Mouse (Mus musculus): ENCODE data around the gene Trappc5. TPM values are rescaled to one million over a fixed set of nuclear protein-coding genes. Genes with fewer than 3 reads are reported as not detected.

Trappc5 gene
- polyA plus RNA-seq (2014; fragmentation: Illumina TruSeq; extraction: RNeasy Lipid Tissue Mini Kit (QIAGEN cat#74804); ENCODE audit: low read depth, low replicate concordance) = 3.2 TPM

DNA sequence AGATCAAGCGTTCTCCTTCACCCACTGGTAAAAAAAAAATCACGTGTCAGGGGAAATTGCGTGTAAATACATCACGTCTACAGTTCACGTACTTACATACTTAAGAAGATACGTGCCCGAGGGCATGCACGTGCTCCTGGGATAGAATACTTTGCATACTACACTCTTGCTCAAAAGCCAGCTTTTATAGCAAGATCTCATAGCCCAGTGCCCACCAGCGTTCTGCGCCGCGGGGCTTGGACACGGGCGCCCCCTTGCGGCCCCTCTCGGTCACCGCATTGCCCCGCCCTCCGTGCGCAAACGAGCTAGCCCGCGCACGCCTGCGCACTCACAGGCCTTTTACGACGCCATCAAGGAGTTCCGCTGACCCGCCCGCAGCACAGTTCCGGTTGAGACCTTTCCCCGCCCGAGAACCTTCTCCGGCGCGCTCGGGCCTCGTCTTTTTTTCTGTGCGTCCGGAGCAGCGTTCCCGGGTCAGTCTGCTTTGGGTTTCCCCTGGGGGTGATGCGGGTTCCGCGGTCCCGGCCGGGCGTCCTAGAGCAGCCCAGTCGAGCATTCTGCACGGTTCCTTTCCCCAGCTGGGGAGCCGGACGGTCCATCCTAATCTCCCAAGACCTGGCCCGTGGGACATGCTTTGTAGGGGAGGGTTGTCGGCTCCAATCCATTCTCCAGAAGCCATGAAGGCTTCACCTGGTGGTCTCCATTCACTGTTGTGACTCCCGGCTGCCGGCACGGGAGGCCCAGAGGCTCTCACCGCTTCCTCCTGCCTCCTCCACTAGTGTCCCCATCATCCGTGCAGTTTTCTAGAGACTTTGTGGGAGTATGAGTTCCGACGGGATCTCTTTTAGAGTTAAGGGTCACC, at the start of gene Trappc5:
Trappc5 (plus strand) TSS at position 169 of the 862 bp plus-strand sequence.

DNA sequence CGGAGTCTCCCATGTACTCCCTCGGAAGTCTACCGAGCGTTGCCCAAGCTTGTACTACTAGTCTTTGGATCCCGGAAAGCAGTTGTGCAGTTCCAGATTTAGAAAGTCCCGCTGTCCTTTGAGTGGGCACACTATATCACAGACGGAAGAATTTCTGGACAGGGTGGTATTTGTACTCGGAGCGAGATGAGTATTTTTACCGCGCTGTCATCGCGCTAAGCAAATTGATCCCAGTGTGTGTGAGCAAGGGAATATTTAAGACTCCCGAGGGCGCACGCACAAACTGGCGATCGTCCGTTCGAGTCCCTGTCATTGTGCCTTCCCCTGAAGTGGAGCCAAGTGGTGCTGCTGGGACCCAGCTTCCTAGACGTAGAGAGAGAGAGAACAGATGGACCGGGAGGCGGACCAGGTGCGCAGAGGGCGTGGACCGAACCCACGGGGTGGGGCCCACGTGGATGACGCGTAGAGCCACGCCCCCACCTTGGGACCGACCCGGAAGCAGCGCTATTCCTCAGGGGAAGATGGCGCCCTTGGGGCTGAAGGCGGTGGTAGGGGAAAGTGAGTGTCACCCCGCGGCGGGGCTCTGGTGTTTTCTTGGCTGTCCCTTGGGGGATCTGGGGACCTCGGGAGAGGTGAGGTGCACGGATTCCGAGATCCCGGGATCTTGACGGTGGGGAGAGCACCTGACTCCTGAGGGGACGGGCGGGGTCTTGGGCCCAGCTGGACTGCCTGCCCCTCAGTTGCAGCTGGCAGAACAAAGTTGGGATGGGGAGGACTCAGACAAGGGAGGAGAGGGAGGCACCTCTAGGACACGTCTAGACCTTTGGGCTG, 45.2 kb upstream of the Trappc5 start, which contains the start of gene Stxbp2:
Stxbp2 (plus strand) TSS at position 309 of the 831 bp plus-strand sequence.

DNA sequence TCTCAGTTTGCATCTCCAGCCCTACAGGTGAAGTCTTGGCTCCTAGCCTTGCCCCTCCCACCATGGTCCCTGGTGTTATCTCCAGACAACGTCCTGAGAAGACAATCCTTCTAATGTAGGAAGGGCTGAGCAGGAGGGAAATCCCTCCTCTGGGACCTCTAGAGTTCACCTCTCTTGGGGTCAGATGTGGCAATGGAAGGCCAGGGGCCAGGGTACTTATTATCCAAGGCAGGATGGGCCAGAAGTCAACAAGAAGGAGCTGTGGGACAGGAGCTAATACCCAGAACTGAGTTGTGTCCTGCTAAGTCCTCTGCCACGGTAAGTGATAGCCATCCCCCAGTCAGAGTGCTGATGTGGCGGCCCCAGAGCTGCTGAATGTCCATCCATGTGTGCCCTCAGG, 20.6 kb upstream of the Trappc5 start, which contains the start of gene Retn:
Retn (plus strand) TSS at position 245 of the 400 bp plus-strand sequence.

DNA sequence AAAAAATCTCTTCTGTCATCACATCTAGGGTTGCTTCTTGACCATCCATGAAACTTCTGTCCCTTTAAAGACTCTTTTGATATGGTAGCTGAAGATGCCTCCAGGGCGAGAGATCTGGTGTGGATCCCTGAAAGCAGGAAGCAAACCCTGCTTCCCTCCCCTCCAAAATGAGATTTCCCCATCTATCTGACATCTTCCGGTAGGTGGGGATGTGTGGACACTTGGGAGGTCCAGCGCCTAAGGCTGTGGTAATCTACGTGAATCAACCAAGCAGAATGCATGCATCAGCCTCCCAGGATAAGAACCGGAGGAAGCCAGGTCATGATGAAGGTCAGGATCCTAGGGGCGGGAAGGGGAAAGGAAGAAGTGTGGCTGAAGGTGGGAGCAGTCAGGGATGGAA, 10.6 kb upstream of the Trappc5 start, which contains the start of gene Mcemp1:
Mcemp1 (plus strand) TSS at position 248 of the 400 bp plus-strand sequence.

DNA sequence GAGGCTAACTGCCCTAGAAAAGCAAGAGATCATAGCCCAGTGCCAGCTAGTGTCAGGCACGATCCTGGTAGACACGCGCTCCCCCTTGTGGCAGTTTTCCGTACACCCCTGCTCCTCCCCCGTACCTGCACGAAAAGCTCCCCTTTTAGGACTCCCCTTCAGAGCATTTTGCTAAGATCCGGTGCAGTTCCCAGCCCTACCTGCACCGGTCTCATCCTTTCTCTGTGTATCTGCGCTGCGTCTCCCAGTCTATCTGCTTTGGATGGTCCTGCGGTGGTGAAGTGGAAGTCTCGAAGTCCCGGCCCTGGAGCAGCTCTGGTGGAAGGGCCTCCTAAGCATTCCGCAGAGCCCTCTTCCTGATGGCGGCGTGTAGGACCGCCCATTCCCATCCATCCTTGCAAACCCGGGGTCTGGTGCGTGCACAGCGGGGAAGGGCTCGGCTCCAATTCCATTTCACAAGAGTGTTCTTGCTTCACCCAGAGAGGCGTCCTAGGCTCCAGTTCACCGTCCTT, 4.1 kb upstream of the Trappc5 start, which contains the start of gene Fcor:
Fcor (minus strand) TSS at position 383 of the 512 bp plus-strand sequence.

DNA sequence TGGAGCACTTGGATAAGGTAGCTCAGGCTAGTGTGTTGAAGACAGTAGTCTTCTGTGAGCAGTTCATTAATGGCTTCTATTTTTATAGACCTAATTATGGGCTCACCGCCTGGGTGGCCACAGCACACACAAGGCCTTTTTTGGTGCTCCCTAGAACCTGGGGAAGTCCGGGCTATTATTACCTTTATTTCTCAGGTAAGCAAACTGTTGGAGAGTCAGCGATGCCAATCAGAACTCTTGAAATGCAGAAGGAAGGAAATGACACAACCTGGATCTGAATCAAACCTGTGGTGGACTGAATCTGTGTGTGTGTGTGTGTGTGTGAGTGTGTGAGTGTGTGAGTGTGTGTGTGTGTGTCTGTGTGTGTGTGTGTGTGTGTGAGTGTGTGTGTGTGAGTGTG, 18.0 kb downstream of the Trappc5 start, which contains the start of gene Fcer2a:
Fcer2a (minus strand) TSS at position 55 of the 400 bp plus-strand sequence.

DNA sequence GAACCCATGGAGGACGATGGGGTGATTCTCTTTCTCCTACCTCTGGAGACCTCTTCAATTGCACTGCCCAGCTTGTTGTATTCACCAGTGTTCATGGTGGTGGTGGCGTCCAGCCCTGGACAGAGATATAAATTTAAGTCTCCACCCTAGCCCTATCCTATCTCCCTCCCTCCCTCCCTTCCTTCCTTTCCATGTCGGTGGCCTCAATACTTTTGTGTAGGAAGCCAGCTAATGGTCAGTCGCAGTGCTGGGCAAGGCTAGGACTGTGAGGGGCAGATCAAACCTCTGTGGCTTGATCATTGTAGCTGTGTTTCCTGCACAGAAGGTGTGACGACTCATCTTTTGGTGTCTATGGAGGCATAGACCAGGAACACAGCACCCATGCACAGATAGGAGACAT, 44.5 kb downstream of the Trappc5 start, which contains the start of gene Clec4g:
Clec4g (minus strand) TSS at position 101 of the 400 bp plus-strand sequence.

Other genes starting within 250 kb of the Trappc5 start
- gene Pex11g, start 208.6 kb upstream of the Trappc5 start, polyA plus RNA-seq (2014; fragmentation: Illumina TruSeq; extraction: RNeasy Lipid Tissue Mini Kit (QIAGEN cat#74804); ENCODE audit: low read depth, low replicate concordance) = 3.4 TPM
- gene Tex45, start 205.4 kb upstream of the Trappc5 start, polyA plus RNA-seq (2014; fragmentation: Illumina TruSeq; extraction: RNeasy Lipid Tissue Mini Kit (QIAGEN cat#74804); ENCODE audit: low read depth, low replicate concordance) = 29.3 TPM
- gene Zfp358, start 183.2 kb upstream of the Trappc5 start, polyA plus RNA-seq (2014; fragmentation: Illumina TruSeq; extraction: RNeasy Lipid Tissue Mini Kit (QIAGEN cat#74804); ENCODE audit: low read depth, low replicate concordance) = 0.27 TPM
- 6.4 TPM for gene Mcoln1, start 175.8 kb upstream of the Trappc5 start, polyA plus RNA-seq (2014; fragmentation: Illumina TruSeq; extraction: RNeasy Lipid Tissue Mini Kit (QIAGEN cat#74804); ENCODE audit: low read depth, low replicate concordance)
- gene Pnpla6, start 160.9 kb upstream of the Trappc5 start, polyA plus RNA-seq (2014; fragmentation: Illumina TruSeq; extraction: RNeasy Lipid Tissue Mini Kit (QIAGEN cat#74804); ENCODE audit: low read depth, low replicate concordance) = 1.8 TPM
- gene C330021F23Rik, start 108.3 kb upstream of the Trappc5 start, polyA plus RNA-seq (2014; fragmentation: Illumina TruSeq; extraction: RNeasy Lipid Tissue Mini Kit (QIAGEN cat#74804); ENCODE audit: low read depth, low replicate concordance) = not detected
- 2.1 TPM for gene Camsap3, start 89.0 kb upstream of the Trappc5 start, polyA plus RNA-seq (2014; fragmentation: Illumina TruSeq; extraction: RNeasy Lipid Tissue Mini Kit (QIAGEN cat#74804); ENCODE audit: low read depth, low replicate concordance)
- 1.1 TPM for gene Xab2, start 55.0 kb upstream of the Trappc5 start, polyA plus RNA-seq (2014; fragmentation: Illumina TruSeq; extraction: RNeasy Lipid Tissue Mini Kit (QIAGEN cat#74804); ENCODE audit: low read depth, low replicate concordance)
- 37.0 TPM for gene Pet100, start 54.8 kb upstream of the Trappc5 start, polyA plus RNA-seq (2014; fragmentation: Illumina TruSeq; extraction: RNeasy Lipid Tissue Mini Kit (QIAGEN cat#74804); ENCODE audit: low read depth, low replicate concordance)
- gene Pcp2, start 50.8 kb upstream of the Trappc5 start, polyA plus RNA-seq (2014; fragmentation: Illumina TruSeq; extraction: RNeasy Lipid Tissue Mini Kit (QIAGEN cat#74804); ENCODE audit: low read depth, low replicate concordance) = not detected
- gene Stxbp2, start 45.3 kb upstream of the Trappc5 start, polyA plus RNA-seq (2014; fragmentation: Illumina TruSeq; extraction: RNeasy Lipid Tissue Mini Kit (QIAGEN cat#74804); ENCODE audit: low read depth, low replicate concordance) = 20.9 TPM
- 1.1 TPM for gene Retn, start 20.5 kb upstream of the Trappc5 start, polyA plus RNA-seq (2014; fragmentation: Illumina TruSeq; extraction: RNeasy Lipid Tissue Mini Kit (QIAGEN cat#74804); ENCODE audit: low read depth, low replicate concordance)
- gene Mcemp1, start 10.5 kb upstream of the Trappc5 start, polyA plus RNA-seq (2014; fragmentation: Illumina TruSeq; extraction: RNeasy Lipid Tissue Mini Kit (QIAGEN cat#74804); ENCODE audit: low read depth, low replicate concordance) = not detected
- gene Fcor, start 3.9 kb upstream of the Trappc5 start, polyA plus RNA-seq (2014; fragmentation: Illumina TruSeq; extraction: RNeasy Lipid Tissue Mini Kit (QIAGEN cat#74804); ENCODE audit: low read depth, low replicate concordance) = not detected
- gene Fcer2a, start 17.9 kb downstream of the Trappc5 start, polyA plus RNA-seq (2014; fragmentation: Illumina TruSeq; extraction: RNeasy Lipid Tissue Mini Kit (QIAGEN cat#74804); ENCODE audit: low read depth, low replicate concordance) = 0.27 TPM
- gene Clec4g, start 44.4 kb downstream of the Trappc5 start, polyA plus RNA-seq (2014; fragmentation: Illumina TruSeq; extraction: RNeasy Lipid Tissue Mini Kit (QIAGEN cat#74804); ENCODE audit: low read depth, low replicate concordance) = 10.7 TPM
- gene Cd209a, start 72.7 kb downstream of the Trappc5 start, polyA plus RNA-seq (2014; fragmentation: Illumina TruSeq; extraction: RNeasy Lipid Tissue Mini Kit (QIAGEN cat#74804); ENCODE audit: low read depth, low replicate concordance) = 0.18 TPM
- not detected for gene Cd209e, start 178.0 kb downstream of the Trappc5 start, polyA plus RNA-seq (2014; fragmentation: Illumina TruSeq; extraction: RNeasy Lipid Tissue Mini Kit (QIAGEN cat#74804); ENCODE audit: low read depth, low replicate concordance)
- gene Cd209d, start 202.3 kb downstream of the Trappc5 start, polyA plus RNA-seq (2014; fragmentation: Illumina TruSeq; extraction: RNeasy Lipid Tissue Mini Kit (QIAGEN cat#74804); ENCODE audit: low read depth, low replicate concordance) = not detected

Measured in testis, adult 10 weeks (tissue).